Mouse (Mus musculus): ENCODE measurements at regions not wholly inside any gene's neighbourhood (a gene's known extent, or its start where the extent isn't known, plus 50 kb on each side); places are given as distances from the start of the nearest gene placed in this dataset.

GRCm38 (mm10) chr1:137044076-137044475, 83.8 kb upstream of the Nr5a2 start:
- Histone ChIP-seq H3K4me3 (replicated peaks) (no peak overlapping the region), H3K9me3 (0 out of 2 replicates have a peak, but pooled peaks cover 7% of the 10 kb centered on the region), H3K4me1 (peaks cover 7% of the 10 kb centered on the region)

GRCm38 (mm10) chr1:137042414-137043010, 82.3 kb upstream of the Nr5a2 start:
- H3K27me3 ChIP-seq (replicated peaks) = peaks cover 3% of the 10 kb centered on the region
- peaks cover 7% of the 10 kb centered on the region for H3K4me1 ChIP-seq
- no peaks in the 10 kb centered on the region for H3K36me3 ChIP-seq (replicated peaks; ENCODE audit: low read length)
- no peak overlapping the region for H3K4me3 ChIP-seq (replicated peaks)
- H3K9me3 ChIP-seq = 0 out of 2 replicates have a peak, but pooled peaks cover 7% of the 10 kb centered on the region
- no peak for TF ChIP-seq GATA1 (IDR thresholded peaks at IDR 0.05; ENCODE audit: borderline replicate concordance, low read length)
- no peak for TF ChIP-seq FLI1 (IDR thresholded peaks at IDR 0.05; ENCODE audit: low read length)

More at GRCm38 (mm10) chr1:137044076-137044475, 83.8 kb upstream of the Nr5a2 start:
- no peak for TF ChIP-seq FLI1 (IDR thresholded peaks at IDR 0.05; ENCODE audit: low read length)
- no peak for TF ChIP-seq GATA1 (IDR thresholded peaks at IDR 0.05; ENCODE audit: borderline replicate concordance, low read length)
- H3K36me3 ChIP-seq (replicated peaks; ENCODE audit: low read length) = no peaks in the 10 kb centered on the region
- peaks cover 3% of the 10 kb centered on the region for H3K27me3 ChIP-seq (replicated peaks)

- TF ChIP-seq FLI1 (IDR thresholded peaks at IDR 0.05; ENCODE audit: low read length) (no peak), GATA1 (IDR thresholded peaks at IDR 0.05; ENCODE audit: borderline replicate concordance, low read length) (no peak)
- no peak overlapping the region for H3K4me3 ChIP-seq (replicated peaks)
- 0 out of 2 replicates have a peak, but pooled peaks cover 7% of the 10 kb centered on the region for H3K9me3 ChIP-seq
- H3K36me3 ChIP-seq (replicated peaks; ENCODE audit: low read length) = no peaks in the 10 kb centered on the region
- H3K4me1 ChIP-seq = peaks cover 3% of the 10 kb centered on the region; the same call in 1 of the 2 replicates
- peaks cover 3% of the 10 kb centered on the region for H3K27me3 ChIP-seq (replicated peaks)
These were observed 80.7 kb upstream of the Nr5a2 start for GRCm38 (mm10) chr1:137040898-137041297.

GRCm38 (mm10) chr1:137034586-137034985, 74.3 kb upstream of the Nr5a2 start:
- TF ChIP-seq GATA1 (IDR thresholded peaks at IDR 0.05; ENCODE audit: borderline replicate concordance, low read length) = no peak
- no peak for TF ChIP-seq FLI1 (IDR thresholded peaks at IDR 0.05; ENCODE audit: low read length)

GRCm38 (mm10) chr1:137033679-137034078, 73.4 kb upstream of the Nr5a2 start:
- H3K9me3 ChIP-seq = peaks cover 18% of the 10 kb centered on the region; the same call in 1 of the 2 replicates
- no peak overlapping the region for H3K4me3 ChIP-seq (replicated peaks)
- TF ChIP-seq FLI1 (IDR thresholded peaks at IDR 0.05; ENCODE audit: low read length) (no peak), GATA1 (IDR thresholded peaks at IDR 0.05; ENCODE audit: borderline replicate concordance, low read length) (no peak)
- no peaks in the 10 kb centered on the region for H3K27me3 ChIP-seq (replicated peaks)
- H3K36me3 ChIP-seq (replicated peaks; ENCODE audit: low read length) = no peaks in the 10 kb centered on the region
- peaks cover 7% of the 10 kb centered on the region for H3K4me1 ChIP-seq

More at GRCm38 (mm10) chr1:137034586-137034985, 74.3 kb upstream of the Nr5a2 start:
- H3K4me3 ChIP-seq (replicated peaks) = no peak overlapping the region
- H3K9me3 ChIP-seq = peaks cover 18% of the 10 kb centered on the region; the same call in 1 of the 2 replicates
- peaks cover 7% of the 10 kb centered on the region for H3K4me1 ChIP-seq
- H3K36me3 ChIP-seq (replicated peaks; ENCODE audit: low read length) = no peaks in the 10 kb centered on the region
- H3K27me3 ChIP-seq (replicated peaks) = no peaks in the 10 kb centered on the region

GRCm38 (mm10) chr1:137023706-137024105, 63.5 kb upstream of the Nr5a2 start:
- Histone ChIP-seq H3K4me3 (replicated peaks) (no peak overlapping the region), H3K27me3 (replicated peaks) (peaks cover 2% of the 10 kb centered on the region), H3K9me3 (peaks cover 16% of the 10 kb centered on the region), H3K36me3 (replicated peaks; ENCODE audit: low read length) (no peaks in the 10 kb centered on the region), H3K4me1 (no peaks in the 10 kb centered on the region)
- no peak for TF ChIP-seq FLI1 (IDR thresholded peaks at IDR 0.05; ENCODE audit: low read length)

GRCm38 (mm10) chr1:137020528-137020927, 60.3 kb upstream of the Nr5a2 start:
- Histone ChIP-seq H3K4me1 (no peaks in the 10 kb centered on the region), H3K9me3 (peaks cover 14% of the 10 kb centered on the region), H3K27me3 (replicated peaks) (peaks cover 2% of the 10 kb centered on the region), H3K4me3 (replicated peaks) (no peak overlapping the region), H3K36me3 (replicated peaks; ENCODE audit: low read length) (no peaks in the 10 kb centered on the region)
- no peak for TF ChIP-seq FLI1 (IDR thresholded peaks at IDR 0.05; ENCODE audit: low read length)
- TF ChIP-seq GATA1 (IDR thresholded peaks at IDR 0.05; ENCODE audit: borderline replicate concordance, low read length) = no peak

GRCm38 (mm10) chr1:137017642-137018041, 57.4 kb upstream of the Nr5a2 start:
- Histone ChIP-seq H3K27me3 (replicated peaks) (no peaks in the 10 kb centered on the region), H3K4me1 (peaks cover 4% of the 10 kb centered on the region; the same call in 1 of the 2 replicates), H3K9me3 (peaks cover 19% of the 10 kb centered on the region), H3K36me3 (replicated peaks; ENCODE audit: low read length) (no peaks in the 10 kb centered on the region), H3K4me3 (replicated peaks) (no peak overlapping the region)
- no peak for TF ChIP-seq FLI1 (IDR thresholded peaks at IDR 0.05; ENCODE audit: low read length)
- no peak for TF ChIP-seq GATA1 (IDR thresholded peaks at IDR 0.05; ENCODE audit: borderline replicate concordance, low read length)

- Histone ChIP-seq H3K4me1 (peaks cover 14% of the 10 kb centered on the region), H3K9me3 (peaks cover 5% of the 10 kb centered on the region), H3K36me3 (replicated peaks; ENCODE audit: low read length) (no peaks in the 10 kb centered on the region), H3K4me3 (replicated peaks) (no peak overlapping the region), H3K27me3 (replicated peaks) (peaks cover 2% of the 10 kb centered on the region)
- no peak for TF ChIP-seq FLI1 (IDR thresholded peaks at IDR 0.05; ENCODE audit: low read length)
- no peak for TF ChIP-seq GATA1 (IDR thresholded peaks at IDR 0.05; ENCODE audit: borderline replicate concordance, low read length)
These were observed 50.1 kb upstream of the Nr5a2 start for GRCm38 (mm10) chr1:137010240-137010926.
